20 mouse cellular contexts compared by ENCODE assay signal in genomic region chr1:82650868-82651267, GRCm38 (mm10).
"Had no signal": no experiment of that assay in that cellular context is flagged by ENCODE, and none has a peak within 500 bp of the region (broad histone marks: within the 10 kb centered on the region; RNA-seq: fewer than 3 reads in every experiment).

No protein-coding gene starts in this region.

- H3K4me2 ChIP-seq: kidney, embryonic 15.5 days; limb, embryonic 13.5 days; liver, embryonic 12.5 days; liver, embryonic 15.5 days; lung, embryonic 14.5 days; midbrain, embryonic 12.5 days; midbrain, embryonic 15.5 days; neural tube, embryonic 12.5 days; neural tube, embryonic 15.5 days had no signal

- H3K9me3 ChIP-seq: kidney, embryonic 15.5 days; limb, embryonic 10.5 days; limb, embryonic 13.5 days; liver, embryonic 12.5 days; liver, embryonic 15.5 days; midbrain, embryonic 12.5 days; midbrain, embryonic 15.5 days; neural tube, embryonic 12.5 days; neural tube, embryonic 15.5 days had no signal

- H3K9ac ChIP-seq: kidney, embryonic 15.5 days; limb, embryonic 13.5 days; liver, embryonic 12.5 days; liver, embryonic 15.5 days; lung, embryonic 14.5 days; midbrain, embryonic 12.5 days; midbrain, embryonic 15.5 days; neural tube, embryonic 12.5 days; neural tube, embryonic 15.5 days had no signal

- H3K27me3 ChIP-seq: kidney, embryonic 15.5 days; liver, embryonic 12.5 days; liver, embryonic 15.5 days; midbrain, embryonic 12.5 days; midbrain, embryonic 15.5 days; neural tube, embryonic 12.5 days; neural tube, embryonic 15.5 days had no signal

- H3K36me3 ChIP-seq: kidney, embryonic 15.5 days; limb, embryonic 10.5 days; limb, embryonic 13.5 days; liver, embryonic 12.5 days; liver, embryonic 15.5 days; midbrain, embryonic 12.5 days; midbrain, embryonic 15.5 days; neural tube, embryonic 12.5 days; neural tube, embryonic 15.5 days had no signal

- ATAC-seq: liver, embryonic 12.5 days; lung, postnatal 0 days; midbrain, embryonic 15.5 days had no signal

- H3K4me3 ChIP-seq: kidney, embryonic 15.5 days; limb, embryonic 10.5 days; limb, embryonic 13.5 days; liver, embryonic 12.5 days; liver, embryonic 15.5 days; midbrain, embryonic 12.5 days; midbrain, embryonic 15.5 days; neural tube, embryonic 12.5 days; neural tube, embryonic 15.5 days had no signal

- H3K4me1 ChIP-seq: kidney, embryonic 15.5 days; limb, embryonic 10.5 days; limb, embryonic 13.5 days; midbrain, embryonic 12.5 days; midbrain, embryonic 15.5 days; neural tube, embryonic 12.5 days; neural tube, embryonic 15.5 days had no signal

- H3K27ac ChIP-seq: kidney, embryonic 15.5 days; limb, embryonic 10.5 days; limb, embryonic 13.5 days; liver, embryonic 12.5 days; liver, embryonic 15.5 days; macrophage; midbrain, embryonic 12.5 days; midbrain, embryonic 15.5 days; neural tube, embryonic 12.5 days; neural tube, embryonic 15.5 days; stomach, postnatal 0 days had no signal

- DNase-seq: kidney, adult 8-10 months; kidney, postnatal 10 days; kidney, postnatal 36 days; liver; lung, embryonic 14.5 days; thymus, adult 2 months; thymus, postnatal 14 days; thymus, postnatal 4 days had no signal
